Mouse (Mus musculus): ENCODE results near the gene Zfp704. TPM values are rescaled to one million over a fixed set of nuclear protein-coding genes. Genes with fewer than 3 reads are reported as not detected.

Gene Zfp704
- polyA plus RNA-seq, 2 experiments = 13.4 to 13.8 TPM

DNA sequence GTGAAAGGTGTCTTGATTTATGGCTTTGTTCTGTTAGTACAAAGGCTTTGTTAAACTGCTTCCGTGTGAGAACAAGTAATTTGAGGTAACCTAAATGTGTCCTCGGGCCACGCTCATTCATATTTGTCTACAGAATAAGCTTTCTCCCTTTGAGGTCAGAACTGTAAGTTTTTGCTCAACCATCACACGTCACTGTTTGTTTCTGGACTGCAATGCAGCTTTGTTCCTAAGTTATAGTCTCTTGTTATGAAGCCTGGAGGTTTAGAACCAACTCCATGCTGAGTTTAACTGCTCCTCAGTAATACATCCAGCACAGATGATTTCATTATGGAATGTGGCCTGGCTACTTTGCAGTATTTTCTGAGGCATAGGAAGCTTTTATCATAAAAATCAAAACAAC lies 90.4 kb downstream of the Zfp704 start:
- Histone ChIP-seq H3K9ac (ENCODE audit: low read depth, low read length, severe bottlenecking) (no peak overlapping the region), H3K4me2 (replicated peaks; ENCODE audit: low read depth, low read length, severe bottlenecking) (no peak overlapping the region), H3K4me3 (replicated peaks; ENCODE audit: low read length) (no peak overlapping the region), H3K27me3 (ENCODE audit: control insufficient read depth, insufficient read depth, low read length) (no peaks in the 10 kb centered on the region), H3K4me1 (ENCODE audit: control insufficient read depth, insufficient read depth, low read length) (peaks cover 54% of the 10 kb centered on the region), H3K36me3 (ENCODE audit: control insufficient read depth, insufficient read depth, low read length) (no peaks in the 10 kb centered on the region), H3K27ac (replicated peaks; ENCODE audit: low read depth, low read length) (peak overlapping the region; percentile 75; the same call in 1 of the 2 replicates), H3K9me3 (ENCODE audit: control insufficient read depth, low read length) (no peaks in the 10 kb centered on the region)
- DNase-seq (ENCODE audit: low spot score) (no peak), ATAC-seq (ENCODE audit: low FRiP score, low read depth) (no peak)
- 26% methylated on average over 4 of the region's 4 CpGs for WGBS
- TF ChIP-seq POLR2A (IDR thresholded peaks at IDR 0.05; ENCODE audit: borderline replicate concordance, extremely low read depth, insufficient read depth, insufficient read length) = no peak

- DNase-seq (ENCODE audit: low spot score) (no peak), ATAC-seq (ENCODE audit: low FRiP score, low read depth) (no peak)
- no peak for TF ChIP-seq POLR2A (IDR thresholded peaks at IDR 0.05; ENCODE audit: borderline replicate concordance, extremely low read depth, insufficient read depth, insufficient read length)
- Histone ChIP-seq H3K4me3 (replicated peaks; ENCODE audit: low read length) (no peak overlapping the region), H3K27me3 (ENCODE audit: control insufficient read depth, insufficient read depth, low read length) (no peaks in the 10 kb centered on the region), H3K9ac (ENCODE audit: low read depth, low read length, severe bottlenecking) (no peak overlapping the region), H3K4me2 (replicated peaks; ENCODE audit: low read depth, low read length, severe bottlenecking) (no peak overlapping the region), H3K4me1 (ENCODE audit: control insufficient read depth, insufficient read depth, low read length) (peaks cover 51% of the 10 kb centered on the region), H3K36me3 (ENCODE audit: control insufficient read depth, insufficient read depth, low read length) (no peaks in the 10 kb centered on the region), H3K27ac (replicated peaks; ENCODE audit: low read depth, low read length) (no peak overlapping the region), H3K9me3 (ENCODE audit: control insufficient read depth, low read length) (no peaks in the 10 kb centered on the region)
- 91% methylated on average over 7 of the region's 7 CpGs for WGBS
Observed at GRCm38 (mm10) chr3:9518936-9519335, 90.9 kb downstream of the Zfp704 start.

GRCm38 (mm10) chr3:9516119-9516855 lies 93.6 kb downstream of the Zfp704 start:
- H3K9me3 ChIP-seq (ENCODE audit: control insufficient read depth, low read length) = no peaks in the 10 kb centered on the region
- DNase-seq (ENCODE audit: low spot score) = no peak
- peaks cover 36% of the 10 kb centered on the region for H3K4me1 ChIP-seq (ENCODE audit: control insufficient read depth, insufficient read depth, low read length)
- H3K36me3 ChIP-seq (ENCODE audit: control insufficient read depth, insufficient read depth, low read length) = no peaks in the 10 kb centered on the region
- H3K9ac ChIP-seq (ENCODE audit: low read depth, low read length, severe bottlenecking) = no peak overlapping the region
- H3K4me2 ChIP-seq (replicated peaks; ENCODE audit: low read depth, low read length, severe bottlenecking) = no peak overlapping the region
- no peak overlapping the region for H3K27ac ChIP-seq (replicated peaks; ENCODE audit: low read depth, low read length)
- no peak for ATAC-seq (ENCODE audit: low FRiP score, low read depth)
- no peaks in the 10 kb centered on the region for H3K27me3 ChIP-seq (ENCODE audit: control insufficient read depth, insufficient read depth, low read length)
- WGBS = 32% methylated on average over 7 of the region's 8 CpGs
- H3K4me3 ChIP-seq (replicated peaks; ENCODE audit: low read length) = no peak overlapping the region
- TF ChIP-seq POLR2A (IDR thresholded peaks at IDR 0.05; ENCODE audit: borderline replicate concordance, extremely low read depth, insufficient read depth, insufficient read length) = no peak

DNA sequence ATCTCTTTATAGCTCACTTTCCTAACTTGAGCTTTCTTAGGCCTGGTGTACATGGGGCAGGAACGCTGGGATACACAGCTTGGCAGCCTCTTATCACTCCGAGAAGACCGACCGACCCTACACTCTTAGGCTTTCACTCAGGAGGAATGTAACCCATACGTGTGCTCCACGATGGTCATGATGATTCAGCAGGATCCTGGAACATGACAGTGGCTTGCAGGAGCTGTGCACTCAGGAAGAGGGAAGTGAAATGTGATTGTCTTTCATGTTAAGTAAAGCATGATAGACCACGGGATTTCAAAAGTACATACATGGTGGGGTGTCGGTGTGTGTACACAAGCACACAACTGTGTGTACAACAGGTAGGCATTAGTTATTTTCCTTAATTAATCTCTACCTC lies 94.4 kb downstream of the Zfp704 start:
- Histone ChIP-seq H3K27ac (replicated peaks; ENCODE audit: low read depth, low read length) (no peak overlapping the region), H3K4me2 (replicated peaks; ENCODE audit: low read depth, low read length, severe bottlenecking) (no peak overlapping the region), H3K9ac (ENCODE audit: low read depth, low read length, severe bottlenecking) (no peak overlapping the region), H3K36me3 (ENCODE audit: control insufficient read depth, insufficient read depth, low read length) (no peaks in the 10 kb centered on the region), H3K27me3 (ENCODE audit: control insufficient read depth, insufficient read depth, low read length) (no peaks in the 10 kb centered on the region), H3K4me3 (replicated peaks; ENCODE audit: low read length) (no peak overlapping the region), H3K9me3 (ENCODE audit: control insufficient read depth, low read length) (no peaks in the 10 kb centered on the region), H3K4me1 (ENCODE audit: control insufficient read depth, insufficient read depth, low read length) (peaks cover 32% of the 10 kb centered on the region)
- TF ChIP-seq POLR2A (IDR thresholded peaks at IDR 0.05; ENCODE audit: borderline replicate concordance, extremely low read depth, insufficient read depth, insufficient read length) = no peak
- DNase-seq (ENCODE audit: low spot score) (no peak), ATAC-seq (ENCODE audit: low FRiP score, low read depth) (no peak)
- 82% methylated on average over 8 of the region's 8 CpGs for WGBS

DNA sequence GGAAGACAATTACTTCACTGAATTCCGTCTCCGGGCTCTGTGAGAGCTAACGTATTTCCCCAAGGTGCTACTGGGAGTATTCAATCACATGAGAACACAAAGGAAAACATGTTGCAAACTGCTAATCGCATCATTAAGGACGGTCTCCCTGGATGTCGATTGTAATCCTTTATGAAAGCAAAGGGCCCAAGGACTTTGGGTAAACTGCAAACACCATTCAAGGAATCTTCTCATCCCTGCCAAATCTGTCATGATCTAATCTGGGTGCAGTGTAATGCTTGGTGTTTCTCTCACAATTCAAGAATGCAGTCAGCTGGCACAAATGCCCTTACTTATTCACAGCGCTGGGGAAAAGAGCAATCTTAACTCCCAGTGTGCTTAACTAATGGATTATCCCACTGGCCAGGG lies 96.2 kb downstream of the Zfp704 start:
- Histone ChIP-seq H3K4me1 (ENCODE audit: control insufficient read depth, insufficient read depth, low read length) (peaks cover 17% of the 10 kb centered on the region), H3K4me2 (replicated peaks; ENCODE audit: low read depth, low read length, severe bottlenecking) (no peak overlapping the region), H3K9me3 (ENCODE audit: control insufficient read depth, low read length) (no peaks in the 10 kb centered on the region), H3K36me3 (ENCODE audit: control insufficient read depth, insufficient read depth, low read length) (no peaks in the 10 kb centered on the region), H3K9ac (ENCODE audit: low read depth, low read length, severe bottlenecking) (no peak overlapping the region), H3K4me3 (replicated peaks; ENCODE audit: low read length) (no peak overlapping the region), H3K27ac (replicated peaks; ENCODE audit: low read depth, low read length) (no peak overlapping the region), H3K27me3 (ENCODE audit: control insufficient read depth, insufficient read depth, low read length) (no peaks in the 10 kb centered on the region)
- TF ChIP-seq POLR2A (IDR thresholded peaks at IDR 0.05; ENCODE audit: borderline replicate concordance, extremely low read depth, insufficient read depth, insufficient read length) = no peak
- ATAC-seq (ENCODE audit: low FRiP score, low read depth) (no peak), DNase-seq (ENCODE audit: low spot score) (no peak)
- 73% methylated on average over 7 of the region's 7 CpGs for WGBS
